Mouse (Mus musculus) brain, adult 10 weeks (tissue): ENCODE data around the gene Adam17. TPM values are rescaled to one million over a fixed set of nuclear protein-coding genes. Genes with fewer than 3 reads are reported as not detected.

ENCODE experiments used
- polyA plus RNA-seq: library from polyadenylated mRNA; stranded (reverse); fragments of 350-450 nt; fragmentation: Illumina TruSeq; extraction: RNeasy Lipid Tissue Mini Kit (QIAGEN cat#74804); gene quantifications from one replicate; pipeline ENCODE4 v1.2.3, GENCODE M21; 2015; ENCODE audit warnings: low read depth, low replicate concordance

Gene Adam17
- 10.5 TPM for polyA plus RNA-seq

DNA sequence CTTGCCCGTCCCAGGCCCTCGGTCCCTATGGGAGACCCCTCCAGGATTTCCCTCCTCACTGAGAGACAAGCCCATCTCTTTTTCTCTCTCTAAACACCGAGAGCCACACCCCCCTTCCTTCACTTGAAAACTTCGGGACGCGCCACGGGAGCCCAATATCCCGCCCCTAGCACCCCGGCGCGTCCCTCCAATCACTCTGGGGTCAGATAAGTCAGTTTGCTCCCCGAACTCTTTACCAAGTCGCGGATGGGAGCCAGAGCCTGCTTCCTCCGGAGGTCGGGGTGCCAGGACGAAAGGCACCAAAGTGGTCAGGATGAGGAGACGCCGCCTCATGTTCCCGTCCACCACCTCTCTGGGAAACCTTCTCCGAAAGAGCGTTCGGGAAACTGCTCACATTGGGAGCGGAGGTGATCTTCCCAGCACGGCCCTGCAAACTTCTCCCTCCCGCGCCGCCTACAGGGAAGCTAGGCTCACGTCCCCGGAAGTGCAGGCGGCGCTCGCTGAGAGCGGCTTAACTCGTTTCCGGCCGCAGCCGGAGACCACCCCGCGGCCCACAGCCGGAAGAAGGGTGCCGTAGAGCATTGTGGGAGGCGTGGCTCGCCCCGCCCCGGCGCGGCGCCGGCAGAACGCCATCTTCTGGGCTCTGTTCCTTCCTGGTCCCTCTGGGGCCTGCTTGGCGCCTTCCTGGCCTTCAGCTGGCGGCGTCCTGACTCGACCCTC lies at the start of gene Adam17:
TSS of gene Adam17 (minus strand) at position 533 of the 720 bp plus-strand sequence.

DNA sequence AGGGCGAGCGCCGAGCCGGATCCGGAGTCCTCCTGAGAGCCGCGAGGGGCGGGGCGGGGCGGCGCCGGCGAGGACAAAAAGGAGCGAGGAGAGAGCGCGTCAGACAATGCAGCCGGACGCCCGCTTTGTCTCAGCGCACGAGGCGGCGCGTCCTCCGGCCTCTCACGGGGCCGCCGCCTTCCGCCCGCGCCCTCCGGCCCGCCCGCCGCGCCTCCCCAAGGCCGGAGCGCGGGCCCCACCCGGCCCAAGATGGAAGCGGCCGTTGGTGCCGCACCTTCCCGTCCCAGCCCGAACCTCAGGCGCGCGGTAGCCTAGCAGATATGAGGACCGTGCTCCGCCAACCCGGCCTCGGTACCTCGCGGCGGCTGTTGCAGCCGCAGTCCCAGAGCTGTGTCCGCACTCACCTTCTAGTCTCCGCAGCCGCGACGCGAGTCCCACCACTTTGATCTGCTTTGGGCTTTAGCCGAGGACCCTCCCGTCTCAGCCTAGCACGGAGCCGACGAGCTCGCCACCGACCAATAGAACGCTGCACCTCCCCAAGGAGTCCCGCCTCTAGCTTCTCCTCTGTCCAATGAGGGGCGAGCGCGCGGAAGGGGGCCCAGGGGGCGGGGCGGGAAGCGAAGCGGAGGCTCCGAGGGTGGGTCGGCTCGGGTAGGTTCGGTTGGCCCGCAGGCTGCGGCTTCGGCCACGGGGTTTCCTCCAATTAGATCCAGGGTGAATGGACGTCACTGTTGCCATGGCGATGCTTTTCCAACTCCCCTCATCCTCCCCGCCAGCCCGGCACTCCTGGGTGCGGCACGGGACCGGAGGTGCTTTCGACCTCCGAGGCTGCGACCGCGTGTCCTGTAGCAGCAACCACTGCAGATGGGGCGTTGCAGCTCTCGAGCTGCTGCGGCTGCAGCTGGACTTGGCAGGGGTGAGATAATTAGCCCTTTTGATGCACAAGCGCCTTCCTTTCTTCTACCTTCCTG lies 44.0 kb upstream of the Adam17 start, which contains the start of gene Ywhaq:
TSS of gene Ywhaq (minus strand) at position 538 of the 971 bp plus-strand sequence.

DNA sequence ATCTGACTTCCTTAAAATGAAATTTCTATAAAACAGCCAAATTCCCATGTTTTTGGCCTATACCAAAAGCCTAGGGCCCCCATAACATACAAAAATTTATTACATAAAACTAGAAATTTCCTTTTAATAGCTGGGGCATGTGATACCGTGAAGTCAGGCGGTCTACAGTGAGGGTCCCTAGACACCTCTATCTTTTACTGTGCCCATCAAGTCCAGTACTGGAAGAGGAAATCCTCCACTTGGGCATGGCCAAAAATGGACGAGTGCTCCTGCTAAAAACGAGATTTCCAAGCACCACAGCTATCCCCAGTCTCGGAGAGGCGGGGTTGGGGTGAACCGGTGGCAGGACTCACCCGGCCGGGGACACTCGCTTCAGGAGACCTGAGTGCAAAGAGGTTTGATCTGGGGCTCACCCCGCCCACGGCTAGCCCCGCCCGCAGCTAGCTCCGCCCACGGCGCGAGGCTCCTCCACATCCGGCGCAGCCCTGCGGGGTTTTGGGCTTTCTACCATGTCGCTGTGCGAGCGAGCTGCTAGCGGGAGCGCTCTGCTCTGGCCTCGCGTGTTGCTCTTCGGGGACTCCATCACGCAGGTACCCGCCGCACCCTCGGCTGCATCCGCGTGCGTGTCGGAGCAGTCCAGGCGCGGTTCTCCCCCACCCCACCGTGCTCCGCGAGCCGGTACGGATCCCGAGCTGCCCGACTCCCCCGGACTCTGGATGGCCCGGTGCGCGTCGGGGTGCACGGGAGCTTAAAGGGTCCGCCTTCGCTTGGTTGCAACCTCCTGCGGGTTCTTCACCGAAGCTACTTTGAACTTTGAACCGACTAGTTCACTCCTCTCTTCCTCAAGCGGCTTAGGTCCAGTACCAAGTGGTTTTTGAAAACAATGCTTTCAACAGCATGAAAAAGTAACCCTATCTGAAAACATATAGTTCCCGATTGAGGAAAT lies 57.2 kb downstream of the Adam17 start, which contains the start of gene Iah1:
TSS of gene Iah1 (plus strand) at position 467 of the 946 bp plus-strand sequence.

DNA sequence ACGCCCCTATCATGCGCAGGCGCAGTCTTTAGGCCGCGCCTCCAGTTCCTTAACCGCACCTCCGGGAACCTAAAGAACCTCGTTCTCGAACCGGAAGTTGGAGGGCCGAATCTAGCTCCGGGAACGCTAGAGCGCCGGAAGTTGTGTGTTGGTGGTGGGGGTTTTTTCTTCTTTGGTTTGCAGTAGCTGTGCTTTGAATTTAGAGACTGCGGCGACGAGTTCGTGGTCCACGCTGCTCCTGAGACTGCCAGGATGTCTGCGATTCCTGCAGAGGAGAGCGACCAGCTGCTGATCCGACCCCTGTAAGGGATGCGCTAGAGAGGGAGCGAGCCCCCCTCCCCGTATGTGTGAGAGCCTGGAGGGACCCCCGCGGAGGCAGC lies 87.2 kb downstream of the Adam17 start, which contains the start of gene Itgb1bp1:
TSS of gene Itgb1bp1 (minus strand) at position 42 of the 380 bp plus-strand sequence.

DNA sequence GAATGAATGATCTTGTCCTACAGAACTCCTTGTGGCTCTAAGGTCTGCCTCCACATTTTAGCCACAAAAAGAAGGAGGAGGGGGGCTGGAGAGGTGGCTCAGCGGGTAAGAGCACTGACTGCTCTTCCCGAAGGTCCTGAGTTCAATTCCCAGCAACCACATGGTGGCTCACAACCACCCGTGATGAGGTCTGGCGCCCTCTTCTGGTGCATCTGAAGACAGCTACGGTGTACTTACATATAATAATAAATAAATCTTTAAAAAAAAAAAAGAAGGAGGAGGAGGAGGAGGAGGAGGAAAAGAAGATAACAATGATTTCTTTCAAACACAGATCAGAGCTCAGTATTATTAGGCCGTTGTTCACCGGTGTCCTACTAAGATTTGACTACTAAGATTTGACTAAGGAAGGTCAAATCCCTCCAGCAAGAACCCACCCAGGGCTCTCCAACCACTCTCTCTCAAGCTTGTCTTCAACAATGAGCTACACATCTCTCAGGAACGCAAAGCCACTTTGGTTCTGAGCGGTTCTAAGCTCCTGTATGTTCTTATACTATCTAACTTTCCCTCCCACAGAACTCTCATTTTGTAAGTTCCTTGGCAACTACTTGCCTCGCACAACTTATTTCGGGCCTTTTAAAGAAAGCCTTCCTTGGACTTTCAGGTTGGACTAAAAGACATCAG lies 88.5 kb downstream of the Adam17 start, which contains the start of gene Cpsf3:
TSS of gene Cpsf3 (plus strand) at position 631 of the 681 bp plus-strand sequence.

Other genes starting within 250 kb of the Adam17 start
- 48.3 TPM for gene Cpsf3, start 88.2 kb downstream of the Adam17 start, polyA plus RNA-seq
- gene Itgb1bp1, start 87.3 kb downstream of the Adam17 start, polyA plus RNA-seq, result 56.4 TPM
- gene Iah1, start 57.2 kb downstream of the Adam17 start, polyA plus RNA-seq, result 19.1 TPM
- gene Ywhaq, start 44.0 kb upstream of the Adam17 start, polyA plus RNA-seq, result 547 TPM